Mouse (Mus musculus) right cerebral cortex, adult 2 months (tissue): ENCODE measurements at regions not wholly inside any gene's neighbourhood (a gene's known extent, or its start where the extent isn't known, plus 50 kb on each side); places are given as distances from the start of the nearest gene placed in this dataset.
A peak's percentile ranks its signal among the peaks of the same experiment; 100 is the strongest.

ENCODE experiments used
- DNase-seq, 2 experiments: peaks; one replicate each; pipeline ENCODE4 v3.0.0; 2021 to 2022; ENCODE audit warnings: low spot score in 2 of 2

DNA sequence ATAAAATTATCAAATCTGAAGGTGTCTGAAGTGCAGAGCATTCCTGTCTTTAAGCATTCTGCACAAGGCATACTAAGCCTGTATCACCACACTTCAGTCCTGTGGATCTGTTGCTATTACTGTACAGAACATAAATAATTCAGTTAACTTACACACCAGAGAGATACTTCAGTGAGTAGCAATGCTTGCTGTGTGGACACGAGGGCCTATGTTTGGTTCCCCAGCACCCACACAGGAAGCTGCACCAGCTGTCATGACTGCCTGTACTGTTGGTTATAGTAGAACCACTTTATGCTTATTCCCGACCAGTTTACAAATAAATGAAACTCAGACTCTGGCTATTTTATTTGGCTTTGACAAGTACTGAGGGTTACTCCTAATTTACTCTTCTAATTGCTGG is 271.7 kb downstream of the Slc30a10 start:
- DNase-seq = peak; percentile 60 to 65

- no peak for DNase-seq
Measured at GRCm38 (mm10) chr1:185726811-185727210, 272.2 kb downstream of the Slc30a10 start.

GRCm38 (mm10) chr1:185727749-185728148 is 273.1 kb downstream of the Slc30a10 start:
- DNase-seq = no peak

- DNase-seq = no peak
Measured at GRCm38 (mm10) chr1:185728406-185728805, 273.8 kb downstream of the Slc30a10 start.

DNA sequence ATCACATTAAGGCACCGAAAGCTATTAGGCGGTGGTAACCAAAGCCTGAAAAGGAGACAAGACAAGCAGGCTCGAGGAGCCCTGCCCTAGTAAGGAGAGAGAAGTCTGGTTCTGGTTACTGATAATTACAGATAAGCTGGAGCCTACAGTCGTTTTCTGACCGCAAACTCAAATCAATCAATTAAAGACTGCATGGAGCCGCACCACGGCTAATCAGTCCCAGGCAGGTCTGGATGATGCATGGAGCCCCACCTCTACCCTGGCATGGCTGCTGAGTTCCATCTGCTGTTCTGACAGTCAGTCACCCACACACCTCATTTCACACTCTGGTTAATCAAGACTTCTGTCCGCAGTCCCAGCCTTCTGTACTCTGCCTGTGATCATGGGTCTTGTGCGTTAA is 276.4 kb downstream of the Slc30a10 start:
- DNase-seq = no peak

DNA sequence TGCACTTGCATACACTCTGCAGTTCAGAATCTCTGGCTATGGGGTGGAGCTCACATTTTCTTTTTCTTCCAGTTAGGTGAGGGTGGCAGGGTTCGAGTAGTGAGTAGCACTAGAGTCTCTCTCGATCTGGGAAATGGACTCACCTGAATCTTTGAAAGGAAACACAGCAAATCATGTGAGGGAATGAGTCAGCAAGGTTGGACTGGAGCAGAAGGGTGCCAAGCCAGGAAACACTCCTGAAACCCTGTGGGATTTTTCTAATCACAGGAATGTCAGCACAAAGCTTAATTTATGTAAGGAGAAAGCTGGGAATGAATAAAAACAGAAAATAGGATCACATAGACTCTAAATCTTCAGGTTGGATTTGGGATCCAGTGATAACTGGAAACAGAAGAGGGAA is 282.1 kb downstream of the Slc30a10 start:
- DNase-seq = no peak

DNA sequence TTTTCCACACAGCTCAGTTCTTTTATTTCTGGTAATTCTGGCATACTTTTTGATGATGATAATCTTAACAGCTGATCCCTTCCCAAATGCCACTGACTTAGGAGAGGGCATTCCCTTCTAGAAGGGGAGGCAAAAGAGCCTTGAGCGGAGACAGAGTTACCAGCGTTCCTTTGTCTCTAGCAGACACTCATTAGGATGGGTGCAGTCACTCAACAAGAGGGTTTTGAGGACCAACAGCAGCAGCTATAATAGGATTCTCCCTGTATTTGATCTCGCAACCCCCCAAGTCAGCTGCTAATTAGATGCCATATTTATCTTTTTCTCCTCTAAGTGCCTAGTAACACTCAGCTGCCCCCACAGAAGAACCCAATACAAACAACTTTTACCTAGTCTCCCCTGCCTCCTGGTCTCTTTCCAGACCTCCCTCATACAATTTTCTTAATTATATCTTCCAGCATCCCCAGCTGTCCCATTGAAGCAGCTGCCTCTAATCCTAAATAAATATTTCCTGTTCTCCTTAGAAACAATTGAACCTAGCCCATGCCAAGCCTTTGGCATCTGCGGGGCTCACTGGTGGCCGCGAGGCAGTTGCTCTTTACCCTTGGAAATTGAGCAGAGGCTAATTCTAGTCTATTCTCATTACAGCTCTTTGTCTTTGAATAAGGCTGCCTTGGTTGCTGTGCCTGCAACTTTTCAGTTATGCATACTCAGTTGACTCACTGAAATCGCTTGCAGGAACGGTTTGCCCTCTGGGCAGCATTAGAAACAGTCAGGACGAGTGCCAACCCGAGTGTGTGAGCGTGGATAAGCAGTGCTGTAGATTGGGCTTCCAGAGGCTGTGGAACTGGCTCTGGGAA is 286.6 kb downstream of the Slc30a10 start:
- DNase-seq = peak; percentile 10 to 23

DNA sequence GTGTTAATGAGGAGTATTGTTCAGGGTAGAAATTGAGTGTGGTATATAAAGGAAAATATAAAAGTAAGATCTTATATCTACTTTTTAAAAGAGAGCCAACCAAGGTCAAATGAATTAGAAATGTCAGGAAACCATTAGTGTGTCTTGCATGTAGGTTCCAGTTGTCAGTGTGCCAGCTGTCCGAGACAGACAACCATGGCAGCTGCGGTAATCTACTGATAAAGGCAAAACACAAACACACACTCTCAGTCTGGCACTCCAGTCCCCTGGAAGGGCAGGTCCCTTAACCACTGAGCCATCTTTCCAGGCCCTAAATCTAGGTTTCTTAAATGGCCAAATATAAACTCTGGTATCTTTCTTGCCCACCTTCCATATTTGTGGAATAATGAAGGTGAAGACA is 294.6 kb downstream of the Slc30a10 start:
- DNase-seq = no peak

- no peak for DNase-seq
Measured at GRCm38 (mm10) chr1:185754486-185755290, 300.0 kb downstream of the Slc30a10 start.

- no peak for DNase-seq
Measured at GRCm38 (mm10) chr1:185757376-185757775, 302.7 kb downstream of the Slc30a10 start.

- no peak for DNase-seq
Measured at GRCm38 (mm10) chr1:185774202-185774601, 319.6 kb downstream of the Slc30a10 start.

GRCm38 (mm10) chr1:185779604-185780003 is 325.0 kb downstream of the Slc30a10 start:
- no peak for DNase-seq

GRCm38 (mm10) chr1:185802156-185802555 is 315.0 kb downstream of the Lyplal1 start:
- DNase-seq = no peak

DNA sequence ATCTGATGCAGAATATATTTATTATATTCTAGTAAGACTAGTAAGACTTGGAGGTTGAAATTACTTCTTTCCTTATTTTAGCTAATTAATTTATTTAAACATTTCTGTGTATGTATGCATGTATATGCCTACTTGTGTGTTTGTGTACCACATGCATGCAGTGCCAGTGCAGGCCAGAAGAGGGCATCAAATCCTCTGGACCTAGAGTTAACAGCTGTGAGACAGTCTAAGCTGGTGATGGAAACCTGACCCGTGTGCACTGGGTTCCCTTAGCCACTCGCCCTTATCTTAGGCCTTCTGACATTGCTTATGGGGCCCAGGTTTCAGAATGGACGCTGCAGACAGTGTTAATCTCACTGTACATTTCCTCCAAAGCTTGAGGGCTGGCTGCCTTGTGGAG is 302.2 kb downstream of the Lyplal1 start:
- no peak for DNase-seq

GRCm38 (mm10) chr1:185819044-185819443 is 298.1 kb downstream of the Lyplal1 start:
- no peak for DNase-seq

DNA sequence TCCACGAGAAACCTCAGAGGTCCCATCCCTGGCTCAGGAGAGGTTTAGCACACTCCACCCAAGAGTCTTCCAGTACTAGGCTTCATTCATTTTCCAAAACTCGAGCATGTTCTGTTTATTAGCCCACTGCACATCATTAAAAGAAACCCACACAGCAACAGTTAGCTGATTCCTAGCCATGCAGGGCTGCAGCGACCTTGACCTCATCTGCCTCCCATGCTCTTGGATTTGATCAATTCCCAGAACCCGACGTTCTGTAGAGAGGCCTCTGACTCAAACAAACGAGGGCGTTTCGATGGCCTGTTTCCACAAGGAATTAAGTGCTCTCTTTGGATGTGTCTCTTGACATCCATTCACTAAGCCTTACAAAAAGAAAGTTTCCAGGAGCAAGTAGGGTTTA is 294.9 kb downstream of the Lyplal1 start:
- DNase-seq = no peak

DNA sequence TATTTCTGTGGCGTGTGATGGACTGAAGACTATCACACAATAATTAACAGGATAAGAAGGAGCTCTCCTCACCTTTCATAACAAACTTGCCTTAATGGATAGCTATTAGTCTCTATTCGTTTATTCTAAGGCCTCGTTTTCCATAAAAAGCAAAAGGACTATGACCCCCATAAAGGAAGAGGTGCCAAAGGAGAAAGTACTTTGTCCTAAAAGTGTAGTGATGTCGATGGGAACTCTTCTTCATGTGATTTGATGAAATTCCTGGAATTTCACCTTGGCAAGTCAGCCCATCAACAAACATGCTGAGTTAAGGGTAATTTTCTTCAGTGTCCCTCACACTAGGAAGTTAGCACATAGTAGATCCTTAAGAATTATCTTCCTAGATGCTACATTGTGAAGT is 293.9 kb downstream of the Lyplal1 start:
- no peak for DNase-seq

GRCm38 (mm10) chr1:185823956-185824355 is 293.2 kb downstream of the Lyplal1 start:
- DNase-seq = no peak

DNA sequence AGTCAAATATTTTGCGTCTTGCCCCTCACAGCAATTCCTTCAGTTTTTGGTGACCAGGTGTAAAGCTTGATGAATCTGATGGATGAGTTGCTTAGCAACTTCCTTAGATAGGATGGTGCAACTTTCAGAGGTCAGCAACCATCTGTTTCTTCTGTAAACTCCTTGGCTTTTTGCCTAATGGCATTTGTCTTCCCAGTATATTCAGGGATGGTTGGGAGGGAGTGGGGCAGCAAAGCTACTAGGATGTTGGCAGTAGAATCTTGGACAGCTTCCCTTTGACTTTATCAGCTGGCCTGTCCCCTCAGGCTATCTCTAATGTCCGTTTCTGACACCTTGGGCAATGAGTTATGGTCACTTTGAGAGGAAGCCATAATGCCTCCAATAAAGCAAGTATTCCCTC is 289.1 kb downstream of the Lyplal1 start:
- DNase-seq = no peak

DNA sequence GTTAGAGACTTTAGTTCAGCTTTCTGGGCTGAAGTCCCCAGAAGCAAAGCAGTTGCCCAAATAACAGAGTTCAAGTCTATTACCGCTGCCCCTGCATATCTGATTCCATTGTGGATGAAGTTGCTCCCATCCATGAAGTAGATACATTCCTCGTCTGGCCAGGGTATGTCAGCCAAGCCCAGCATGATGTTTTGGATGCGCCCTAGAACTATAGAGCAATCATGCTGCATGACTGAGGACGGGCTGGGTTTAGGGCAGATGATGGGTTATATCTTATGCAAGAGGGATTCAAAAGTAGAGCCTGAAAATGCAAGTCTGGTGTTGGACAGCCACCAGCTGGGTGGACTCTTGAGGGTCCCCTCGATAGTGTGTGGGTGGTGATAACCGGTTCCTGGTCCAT is 288.6 kb downstream of the Lyplal1 start:
- DNase-seq = no peak

GRCm38 (mm10) chr1:185832059-185832458 is 285.1 kb downstream of the Lyplal1 start:
- DNase-seq = no peak

DNA sequence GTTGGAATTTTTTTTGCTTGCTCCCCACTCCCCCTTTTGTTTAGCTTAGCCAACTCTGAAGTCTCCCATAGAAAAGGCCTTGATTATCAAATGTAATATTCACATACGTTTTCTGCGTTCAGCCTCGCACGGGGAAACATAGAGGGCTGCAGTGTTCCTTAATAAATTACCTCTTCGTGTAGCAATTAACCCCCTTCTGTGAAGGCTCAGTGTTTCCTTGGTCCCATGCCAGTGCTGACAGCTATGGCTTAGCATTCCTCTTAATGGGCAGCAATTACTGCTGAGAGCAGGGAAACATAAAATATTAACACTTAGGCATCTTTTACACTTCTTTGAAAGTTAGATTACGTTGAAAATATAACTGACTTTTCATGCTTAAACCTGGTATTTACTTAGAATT is 282.9 kb downstream of the Lyplal1 start:
- DNase-seq = no peak
